Mouse (Mus musculus) skeletal muscle tissue, adult 2 months (tissue): ENCODE measurements at regions not wholly inside any gene's neighbourhood (a gene's known extent, or its start where the extent isn't known, plus 50 kb on each side); places are given as distances from the start of the nearest gene placed in this dataset.
"Not testable (repeated sequence)": the region's sequence is repeated elsewhere in the genome, so short reads cannot be mapped to it uniquely, and the experiment has no call there.

Experiments used
- DNase-seq: peaks from one replicate; pipeline ENCODE4 v3.0.0-alpha.2; 2012; ENCODE audit warnings: low read depth, low spot score

- DNase-seq, result no peak
Observed at GRCm38 (mm10) chr10:46629876-46630275, 1052.2 kb downstream of the Hace1 start.

GRCm38 (mm10) chr10:46663041-46663440 lies 1085.4 kb downstream of the Hace1 start:
- no peak for DNase-seq

- not testable (repeated sequence) for DNase-seq
Observed at GRCm38 (mm10) chr10:46689823-46690372, 1112.3 kb downstream of the Hace1 start.

GRCm38 (mm10) chr10:46692661-46693060 lies 1115.0 kb downstream of the Hace1 start:
- no peak for DNase-seq

- peak; percentile 7 for DNase-seq
Observed at GRCm38 (mm10) chr10:46697363-46698246, 1120.0 kb downstream of the Hace1 start.

- DNase-seq, result no peak
Observed at GRCm38 (mm10) chr10:46701221-46701620, 1123.6 kb downstream of the Hace1 start.

- DNase-seq, result not testable (repeated sequence)
Observed at GRCm38 (mm10) chr10:46708022-46708421, 1130.4 kb downstream of the Hace1 start.

GRCm38 (mm10) chr10:46712690-46713089 lies 1135.1 kb downstream of the Hace1 start:
- DNase-seq, result no peak

GRCm38 (mm10) chr10:46718349-46719087 lies 1140.9 kb downstream of the Hace1 start:
- no peak for DNase-seq

GRCm38 (mm10) chr10:46719088-46719469 lies 1141.5 kb downstream of the Hace1 start:
- DNase-seq, result no peak

GRCm38 (mm10) chr10:46723666-46724065 lies 1146.0 kb downstream of the Hace1 start:
- no peak for DNase-seq

GRCm38 (mm10) chr10:46730601-46731000 lies 1153.0 kb downstream of the Hace1 start:
- no peak for DNase-seq

- no peak for DNase-seq
Observed at GRCm38 (mm10) chr10:46733760-46734265, 1156.2 kb downstream of the Hace1 start.

- no peak for DNase-seq
Observed at GRCm38 (mm10) chr10:46741098-46741497, 1163.5 kb downstream of the Hace1 start.

GRCm38 (mm10) chr10:46742131-46742530 lies 1164.5 kb downstream of the Hace1 start:
- no peak for DNase-seq

- DNase-seq, result no peak
Observed at GRCm38 (mm10) chr10:46760923-46761322, 1183.3 kb downstream of the Hace1 start.

- DNase-seq, result no peak
Observed at GRCm38 (mm10) chr10:46778729-46779128, 1201.1 kb downstream of the Hace1 start.

- DNase-seq, result not testable (repeated sequence)
Observed at GRCm38 (mm10) chr10:46785723-46786122, 1208.1 kb downstream of the Hace1 start.

GRCm38 (mm10) chr10:46814271-46814670 lies 1236.6 kb downstream of the Hace1 start:
- no peak for DNase-seq

- DNase-seq, result no peak
Observed at GRCm38 (mm10) chr10:46819133-46819532, 1241.5 kb downstream of the Hace1 start.

- DNase-seq, result no peak
Observed at GRCm38 (mm10) chr10:46819965-46820364, 1242.3 kb downstream of the Hace1 start.

- DNase-seq, result no peak
Observed at GRCm38 (mm10) chr10:46823837-46824236, 1246.2 kb downstream of the Hace1 start.
